In genomic region chr14:20428593-20428992, GRCm38 (mm10) we compare ENCODE assay signal across 34 mouse cellular contexts. TPM values are rescaled to one million over a fixed set of nuclear protein-coding genes. Genes with fewer than 3 reads are reported as not detected.
A peak's percentile ranks its signal among the peaks of the same experiment; 100 is the strongest.
DNase-seq lines count a peak whose midpoint lies in the region; ATAC-seq and TF ChIP-seq lines count a peak whose summit lies in the region.
"Had no signal": no experiment of that assay in that cellular context is flagged by ENCODE, and none has a peak within 500 bp of the region (broad histone marks: within the 10 kb centered on the region; RNA-seq: fewer than 3 reads in every experiment).

No protein-coding gene starts in this region.

- TF ChIP-seq EP300 in CH12.LX (IDR thresholded peaks at IDR 0.05; ENCODE audit: low read length): no peak

- no peak for ATAC-seq in CD4-positive, CD25-positive, alpha-beta regulatory T cell, adult 4 months
- ATAC-seq: forebrain, embryonic 14.5 days had no signal

- no peak overlapping the region for H3K27ac ChIP-seq in layer of hippocampus, adult 2 months
- no peak overlapping the region for H3K27ac ChIP-seq in CH12.LX (ENCODE audit: insufficient read depth, low read depth)
- H3K27ac ChIP-seq: embryonic facial prominence, embryonic 12.5 days; heart, embryonic 13.5 days; hindbrain, embryonic 10.5 days; hindbrain, embryonic 15.5 days; left cerebral cortex, adult 2 months; limb, embryonic 12.5 days; midbrain, embryonic 12.5 days; neural tube, embryonic 12.5 days; stomach, embryonic 15.5 days had no signal

- H3K9ac ChIP-seq in CH12.LX (ENCODE audit: insufficient read depth, low read depth): no peak overlapping the region
- H3K9ac ChIP-seq: embryonic facial prominence, embryonic 12.5 days; heart, embryonic 13.5 days; hindbrain, embryonic 15.5 days; limb, embryonic 12.5 days; midbrain, embryonic 12.5 days; neural tube, embryonic 12.5 days; stomach, embryonic 15.5 days had no signal

- no peaks in the 10 kb centered on the region for H3K9me3 ChIP-seq in CH12.LX (replicated peaks; ENCODE audit: low read length)
- H3K9me3 ChIP-seq: embryonic facial prominence, embryonic 12.5 days; G1E; heart, embryonic 13.5 days; hindbrain, embryonic 10.5 days; hindbrain, embryonic 15.5 days; limb, embryonic 12.5 days; midbrain, embryonic 12.5 days; neural tube, embryonic 12.5 days; stomach, embryonic 15.5 days had no signal

- H3K27me3 ChIP-seq in CH12.LX (replicated peaks): no peaks in the 10 kb centered on the region
- no peaks in the 10 kb centered on the region for H3K27me3 ChIP-seq in splenic B cell, adult 2 months (ENCODE audit: control insufficient read depth, insufficient read depth, low read length, poor library complexity, severe bottlenecking)
- H3K27me3 ChIP-seq: embryonic facial prominence, embryonic 12.5 days; heart, embryonic 13.5 days; hindbrain, embryonic 15.5 days; limb, embryonic 12.5 days; midbrain, embryonic 12.5 days; neural tube, embryonic 12.5 days; stomach, embryonic 15.5 days had no signal

- no peak overlapping the region for H3K4me2 ChIP-seq in CH12.LX (ENCODE audit: insufficient read depth, low read depth, poor library complexity, severe bottlenecking)
- H3K4me2 ChIP-seq: embryonic facial prominence, embryonic 12.5 days; heart, embryonic 13.5 days; hindbrain, embryonic 15.5 days; limb, embryonic 12.5 days; midbrain, embryonic 12.5 days; neural tube, embryonic 12.5 days; stomach, embryonic 15.5 days had no signal

- TF ChIP-seq CTCF in layer of hippocampus, adult 2 months (conservative IDR thresholded peaks at IDR 0.05): peak; percentile 39
- TF ChIP-seq CTCF in CH12.LX (conservative IDR thresholded peaks at IDR 0.05 in 1 of 2, IDR thresholded peaks at IDR 0.05 in 1 of 2; ENCODE audit: low read depth in 2 of 2, low read length in 2 of 2): peak; percentile 45 to 64; a peak in 3 of 4 replicates

- peak; percentile 7 for DNase-seq in CD4-positive, CD25-positive, alpha-beta regulatory T cell, adult 2 months (ENCODE audit: low read depth, low spot score)
- DNase-seq in layer of hippocampus, adult 2 months (ENCODE audit: low spot score in 2 of 2): no peak
- no peak for DNase-seq in layer of hippocampus, postnatal 36 days
- peak; percentile 23 for DNase-seq in CH12.LX (ENCODE audit: extremely low read depth)
- peak; percentile 29 for DNase-seq in splenic B cell, adult 2 months (ENCODE audit: low read depth, low spot score)
- DNase-seq in embryo, embryonic 10 days (ENCODE audit: low spot score): no peak
- no peak for DNase-seq in thymus, postnatal 36 days
- DNase-seq: adrenal gland, postnatal 10 days; cerebellum, adult 11 months; cerebellum, adult 9-10 months; cerebellum, postnatal 36 days; embryo, embryonic 11 days; heart, postnatal 14 days; kidney, adult 9 months; kidney, postnatal 14 days; lung, adult 2 months; thymus, postnatal 14 days had no signal

- H3K79me2 ChIP-seq in CH12.LX (replicated peaks; ENCODE audit: control insufficient read depth, extremely low read depth, insufficient read depth, poor library complexity, severe bottlenecking): no peaks in the 10 kb centered on the region

- no peaks in the 10 kb centered on the region for H3K36me3 ChIP-seq in CH12.LX (replicated peaks in 1 of 2; ENCODE audit: control insufficient read depth in 1 of 2, insufficient read depth in 1 of 2, low read length in 1 of 2)
- no peaks in the 10 kb centered on the region for H3K36me3 ChIP-seq in splenic B cell, adult 2 months (ENCODE audit: control insufficient read depth, insufficient read depth, low read length, poor library complexity, severe bottlenecking)
- H3K36me3 ChIP-seq: embryonic facial prominence, embryonic 12.5 days; G1E; heart, embryonic 13.5 days; hindbrain, embryonic 10.5 days; hindbrain, embryonic 15.5 days; limb, embryonic 12.5 days; midbrain, embryonic 12.5 days; neural tube, embryonic 12.5 days; stomach, embryonic 15.5 days had no signal

- H3K4me3 ChIP-seq in layer of hippocampus, adult 2 months: no peak overlapping the region
- no peak overlapping the region for H3K4me3 ChIP-seq in CH12.LX (replicated peaks in 1 of 3; ENCODE audit: low read depth in 2 of 3, low read length in 2 of 3, poor library complexity in 1 of 3)
- H3K4me3 ChIP-seq: embryonic facial prominence, embryonic 12.5 days; heart, embryonic 13.5 days; hindbrain, embryonic 10.5 days; hindbrain, embryonic 15.5 days; left cerebral cortex, adult 2 months; limb, embryonic 12.5 days; midbrain, embryonic 12.5 days; myocyte; neural tube, embryonic 12.5 days; stomach, embryonic 15.5 days had no signal

- H3K4me1 ChIP-seq in CH12.LX (ENCODE audit: control insufficient read depth in 1 of 2, insufficient read depth in 2 of 2): no peaks in the 10 kb centered on the region
- H3K4me1 ChIP-seq: embryonic facial prominence, embryonic 12.5 days; heart, embryonic 13.5 days; hindbrain, embryonic 10.5 days; hindbrain, embryonic 15.5 days; limb, embryonic 12.5 days; neural tube, embryonic 12.5 days; stomach, embryonic 15.5 days had no signal

- in situ Hi-C loops in CH12.LX (cut with MboI; ENCODE audit: low pct_ligation_motif_present, low pct_unique_long_range_greater_than_20kb, low sequenced_read_pairs): no loop called here

- TF ChIP-seq RAD21 in CH12.LX (IDR thresholded peaks at IDR 0.05; ENCODE audit: low read depth, low read length): peak; percentile 61

- dilution Hi-C loops in CH12.LX (cut with MboI; ENCODE audit: extremely low pct_ligation_motif_present, extremely low pct_unique_long_range_greater_than_20kb, low sequenced_read_pairs): no loop called here

- TF ChIP-seq POLR2A in CH12.LX (IDR thresholded peaks at IDR 0.05; ENCODE audit: low read depth, low read length): no peak

TF ChIP-seq in CH12.LX, 34 proteins besides CTCF, POLR2A, EP300 and RAD21:
- TF ChIP-seq MEF2A (IDR thresholded peaks at IDR 0.05; ENCODE audit: borderline replicate concordance, low read depth, low read length) (no peak), ETS1 (conservative IDR thresholded peaks at IDR 0.05; ENCODE audit: low read depth, low read length) (no peak), NRF1 (IDR thresholded peaks at IDR 0.05; ENCODE audit: low read depth, low read length) (no peak), MYC (IDR thresholded peaks at IDR 0.05; ENCODE audit: low read depth, low read length) (peak; percentile 89), ZKSCAN1 (IDR thresholded peaks at IDR 0.05; ENCODE audit: borderline replicate concordance, low read depth, low read length) (no peak), JUN (IDR thresholded peaks at IDR 0.05; ENCODE audit: insufficient read depth, low read depth, low read length) (no peak), E2F4 (IDR thresholded peaks at IDR 0.05; ENCODE audit: insufficient replicate concordance, low read depth, low read length) (no peak), MAZ (IDR thresholded peaks at IDR 0.05; ENCODE audit: low read depth, low read length) (no peak), ELF1 (IDR thresholded peaks at IDR 0.05; ENCODE audit: low read depth, low read length) (no peak), USF1 (IDR thresholded peaks at IDR 0.05; ENCODE audit: low read depth, low read length) (no peak), SMC3 (IDR thresholded peaks at IDR 0.05; ENCODE audit: low read depth, low read length) (peak; percentile 47), HCFC1 (IDR thresholded peaks at IDR 0.05; ENCODE audit: low read depth, low read length) (no peak), NELFE (IDR thresholded peaks at IDR 0.05; ENCODE audit: low read depth, low read length) (no peak), CHD2 (IDR thresholded peaks at IDR 0.05; ENCODE audit: low read length) (no peak)

RNA-seq across cellular contexts. Expression of gene Cfap70, which starts 23.4 kb away (rescaled TPM):
- not detected for polyA plus RNA-seq in CD4-positive, CD25-positive, alpha-beta regulatory T cell, adult 4 months (2017; shearing (Covaris generic))
- total RNA-seq in layer of hippocampus, adult 2 months (2021): 1 to 10 TPM in 1 of 2 experiments, under 1 TPM in 1; 0.51 to 1.4 TPM
- 1 to 10 TPM in 1 of 2 experiments, under 1 TPM in 1; 0.75 to 2.4 TPM for total RNA-seq in layer of hippocampus, postnatal 36 days (2021)
- total RNA-seq in CH12.LX (2012; rRNA removed) (0.04 and 0.08 TPM in 2 replicates), CH12.LX (2014; rRNA removed) (not detected in 2 replicates)
- polyA plus RNA-seq in CH12.LX (2012; ENCODE audit: insufficient read length, low read depth): 0.07 and 0.36 TPM in 2 replicates
- total RNA-seq: G1E; heart, adult 8-10 months; megakaryocyte, adult 5-6 weeks had no signal
- polyA plus RNA-seq: G1E; liver, adult 2 months; myocyte; small intestine, adult 2 months had no signal

RNA-seq across cellular contexts. Expression of gene Mrps16, which starts 35.2 kb away (rescaled TPM):
- polyA plus RNA-seq in CD4-positive, CD25-positive, alpha-beta regulatory T cell, adult 4 months (2017; shearing (Covaris generic)): 100 to 1,000 TPM in 1 of 2 experiments, 10 to 100 TPM in 1; 99.8 to 106 TPM
- total RNA-seq in layer of hippocampus, adult 2 months (2021): 10 to 100 TPM; 35.0 to 35.2 TPM
- 10 to 100 TPM; 34.0 to 37.4 TPM for total RNA-seq in layer of hippocampus, postnatal 36 days (2021)
- 112 and 128 TPM in 2 replicates for total RNA-seq in CH12.LX (2012; rRNA removed)
- total RNA-seq in CH12.LX (2014; rRNA removed): 92.9 and 97.2 TPM in 2 replicates
- 107 and 110 TPM in 2 replicates for polyA plus RNA-seq in CH12.LX (2012; ENCODE audit: insufficient read length, low read depth)

RNA-seq across cellular contexts. Expression of gene Dnajc9, which starts 39.9 kb away (rescaled TPM):
- 100 to 1,000 TPM; 145 to 195 TPM for polyA plus RNA-seq in CD4-positive, CD25-positive, alpha-beta regulatory T cell, adult 4 months (2017; shearing (Covaris generic))
- total RNA-seq in layer of hippocampus, adult 2 months (2021): 10 to 100 TPM; 23.8 to 29.6 TPM
- total RNA-seq in layer of hippocampus, postnatal 36 days (2021): 10 to 100 TPM; 24.8 to 25.0 TPM
- total RNA-seq in CH12.LX (2012; rRNA removed): 123 and 147 TPM in 2 replicates
- total RNA-seq in CH12.LX (2014; rRNA removed): 223 and 261 TPM in 2 replicates
- polyA plus RNA-seq in CH12.LX (2012; ENCODE audit: insufficient read length, low read depth): 166 and 208 TPM in 2 replicates

RNA-seq across cellular contexts. Expression of gene Anxa7, which starts 51.3 kb away (rescaled TPM):
- 10 to 100 TPM; 60.1 to 71.0 TPM for polyA plus RNA-seq in CD4-positive, CD25-positive, alpha-beta regulatory T cell, adult 4 months (2017; shearing (Covaris generic))
- 10 to 100 TPM; 69.0 to 69.6 TPM for total RNA-seq in layer of hippocampus, adult 2 months (2021)
- 10 to 100 TPM; 68.0 to 69.7 TPM for total RNA-seq in layer of hippocampus, postnatal 36 days (2021)
- total RNA-seq in CH12.LX (2012; rRNA removed): 60.2 and 63.3 TPM in 2 replicates
- total RNA-seq in CH12.LX (2014; rRNA removed): 89.2 and 91.9 TPM in 2 replicates
- 83.8 and 99.3 TPM in 2 replicates for polyA plus RNA-seq in CH12.LX (2012; ENCODE audit: insufficient read length, low read depth)

Comparison
In these comparisons a context has a peak if more than half of its experiments do, and no peak if none do; other contexts are left out.
1. DNase-seq: peak in CD4-positive, CD25-positive, alpha-beta regulatory T cell, adult 2 months (single experiment), CH12.LX (single experiment) and splenic B cell, adult 2 months (single experiment); none in layer of hippocampus, adult 2 months (0 of 2), layer of hippocampus, postnatal 36 days (0 of 2), embryo, embryonic 10 days (single experiment) and thymus, postnatal 36 days (0 of 2).
2. RNA of gene Dnajc9, which starts 39.9 kb away (total RNA-seq): 123 to 261 TPM in CH12.LX; 23.8 to 29.6 TPM in layer of hippocampus, adult 2 months and 24.8 to 25.0 TPM in layer of hippocampus, postnatal 36 days; every median in the first group is over 4 times any median in the second.